Mouse (Mus musculus) bone marrow macrophage, adult 2 months (primary cell): ENCODE measurements around the gene Ednrb.

Experiments used
- CTCF ChIP-seq: IDR thresholded peaks from 2 replicates; pipeline ENCODE4 v1.5.1; 2012; ENCODE audit warnings: low read depth, mild to moderate bottlenecking, low read length, moderate library complexity
- POLR2A ChIP-seq: IDR thresholded peaks from 2 replicates; pipeline ENCODE4 v1.6.1; 2012; ENCODE audit warnings: mild to moderate bottlenecking, low read depth, low read length, borderline replicate concordance

- TF ChIP-seq CTCF, result no peak
- no peak for TF ChIP-seq POLR2A
These were observed 46.6 kb upstream of the Ednrb start for GRCm38 (mm10) chr14:103890761-103891160.
